Mouse (Mus musculus): ENCODE data around the gene Brsk1. TPM values are rescaled to one million over a fixed set of nuclear protein-coding genes. Genes with fewer than 3 reads are reported as not detected.
A peak's percentile ranks its signal among the peaks of the same experiment; 100 is the strongest.

Gene Brsk1
- 0.71 and 0.78 TPM in 2 replicates for polyA plus RNA-seq (2015; fragmentation: Nextera tagmentation; extraction: Ambion mirVana)

GRCm38 (mm10) chr7:4690387-4690786 lies at the start of gene Brsk1:
Brsk1 (plus strand) TSS chr7:4690604.
- no peak for TF ChIP-seq CTCF (IDR thresholded peaks at IDR 0.05; ENCODE audit: low read depth)
- peak; percentile 92 for DNase-seq (ENCODE audit: low spot score)
- H3K4me2 ChIP-seq (ENCODE audit: low read length) = peak within 1 kb of the TSS; percentile 98
- no peaks in the 10 kb centered on the region; the same call in 1 of the 2 replicates for H3K4me1 ChIP-seq (replicated peaks; ENCODE audit: insufficient read depth, low read length)
- H3K4me3 ChIP-seq (replicated peaks; ENCODE audit: low read depth, low read length) = peak within 1 kb of the TSS; percentile 81
- 1% methylated on average over 6 of the region's 18 CpGs for WGBS
- ATAC-seq (replicated peaks; ENCODE audit: low FRiP score, low read depth) = peak; percentile 76
- peak within 1 kb of the TSS; percentile 79 for H3K27ac ChIP-seq
- H3K9me3 ChIP-seq (replicated peaks; ENCODE audit: low read length) = no peaks in the 10 kb centered on the region
- H3K27me3 ChIP-seq (ENCODE audit: insufficient read depth, low read length) = no peaks in the 10 kb centered on the region
- 0 out of 2 replicates have a peak, but pooled peaks cover 17% of the 10 kb centered on the region for H3K36me3 ChIP-seq (ENCODE audit: insufficient read depth, low read length)
- H3K9ac ChIP-seq (ENCODE audit: low read depth, low read length) = peak within 1 kb of the TSS; percentile 97

GRCm38 (mm10) chr7:4641155-4641554 lies 49.2 kb upstream of the Brsk1 start:
- Histone ChIP-seq H3K4me2 (ENCODE audit: low read length) (no peak overlapping the region), H3K36me3 (ENCODE audit: insufficient read depth, low read length) (peaks cover 66% of the 10 kb centered on the region), H3K4me1 (replicated peaks; ENCODE audit: insufficient read depth, low read length) (no peaks in the 10 kb centered on the region), H3K27me3 (ENCODE audit: insufficient read depth, low read length) (no peaks in the 10 kb centered on the region), H3K27ac (no peak overlapping the region), H3K9ac (ENCODE audit: low read depth, low read length) (no peak overlapping the region), H3K4me3 (replicated peaks; ENCODE audit: low read depth, low read length) (no peak overlapping the region), H3K9me3 (replicated peaks; ENCODE audit: low read length) (no peaks in the 10 kb centered on the region)
- DNase-seq (ENCODE audit: low spot score) (no peak), ATAC-seq (replicated peaks; ENCODE audit: low FRiP score, low read depth) (no peak)
- peak; percentile 21; the same call in 1 of the 2 replicates for TF ChIP-seq CTCF (IDR thresholded peaks at IDR 0.05; ENCODE audit: low read depth)
- 85% methylated on average over 11 of the region's 11 CpGs for WGBS

GRCm38 (mm10) chr7:4641956-4642355 lies 48.4 kb upstream of the Brsk1 start:
- H3K27me3 ChIP-seq (ENCODE audit: insufficient read depth, low read length) = no peaks in the 10 kb centered on the region
- TF ChIP-seq CTCF (IDR thresholded peaks at IDR 0.05; ENCODE audit: low read depth) = no peak
- WGBS = 80% methylated on average over 7 of the region's 7 CpGs
- no peak overlapping the region for H3K27ac ChIP-seq
- peaks cover 66% of the 10 kb centered on the region for H3K36me3 ChIP-seq (ENCODE audit: insufficient read depth, low read length)
- no peak overlapping the region for H3K9ac ChIP-seq (ENCODE audit: low read depth, low read length)
- no peak for ATAC-seq (replicated peaks; ENCODE audit: low FRiP score, low read depth)
- H3K9me3 ChIP-seq (replicated peaks; ENCODE audit: low read length) = no peaks in the 10 kb centered on the region
- no peak overlapping the region for H3K4me2 ChIP-seq (ENCODE audit: low read length)
- H3K4me1 ChIP-seq (replicated peaks; ENCODE audit: insufficient read depth, low read length) = no peaks in the 10 kb centered on the region
- H3K4me3 ChIP-seq (replicated peaks; ENCODE audit: low read depth, low read length) = no peak overlapping the region
- no peak for DNase-seq (ENCODE audit: low spot score)

DNA sequence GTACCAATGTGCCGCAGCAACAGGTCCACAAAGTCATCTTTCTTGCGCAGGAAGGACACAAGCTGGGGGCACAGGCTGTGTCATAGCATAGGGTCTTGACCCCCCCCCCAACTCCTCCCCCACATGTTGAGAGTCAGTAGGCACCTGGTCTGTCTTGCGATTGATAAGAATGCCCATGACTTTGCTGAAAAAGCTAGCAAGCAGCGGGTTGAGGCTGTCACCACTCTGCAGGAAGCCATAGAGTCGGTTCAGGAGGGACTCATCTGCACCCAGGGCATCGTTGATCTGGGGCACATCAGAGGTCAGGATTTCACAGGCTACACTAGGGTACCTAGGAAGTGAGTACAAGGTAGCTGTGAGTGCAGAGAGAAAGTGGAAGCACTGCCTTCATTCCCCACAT lies 47.2 kb upstream of the Brsk1 start:
- Histone ChIP-seq H3K9ac (ENCODE audit: low read depth, low read length) (no peak overlapping the region), H3K36me3 (ENCODE audit: insufficient read depth, low read length) (peaks cover 64% of the 10 kb centered on the region), H3K27ac (no peak overlapping the region), H3K27me3 (ENCODE audit: insufficient read depth, low read length) (no peaks in the 10 kb centered on the region), H3K4me2 (ENCODE audit: low read length) (no peak overlapping the region), H3K4me3 (replicated peaks; ENCODE audit: low read depth, low read length) (no peak overlapping the region), H3K9me3 (replicated peaks; ENCODE audit: low read length) (no peaks in the 10 kb centered on the region), H3K4me1 (replicated peaks; ENCODE audit: insufficient read depth, low read length) (no peaks in the 10 kb centered on the region)
- DNase-seq (ENCODE audit: low spot score) (no peak), ATAC-seq (replicated peaks; ENCODE audit: low FRiP score, low read depth) (no peak)
- WGBS = 85% methylated on average over 6 of the region's 6 CpGs
- no peak for TF ChIP-seq CTCF (IDR thresholded peaks at IDR 0.05; ENCODE audit: low read depth)

- 80% methylated on average over 3 of the region's 3 CpGs for WGBS
- Histone ChIP-seq H3K9me3 (replicated peaks; ENCODE audit: low read length) (no peaks in the 10 kb centered on the region), H3K27ac (no peak overlapping the region), H3K36me3 (ENCODE audit: insufficient read depth, low read length) (peaks cover 34% of the 10 kb centered on the region), H3K4me3 (replicated peaks; ENCODE audit: low read depth, low read length) (no peak overlapping the region), H3K4me2 (ENCODE audit: low read length) (no peak overlapping the region), H3K9ac (ENCODE audit: low read depth, low read length) (no peak overlapping the region), H3K27me3 (ENCODE audit: insufficient read depth, low read length) (no peaks in the 10 kb centered on the region), H3K4me1 (replicated peaks; ENCODE audit: insufficient read depth, low read length) (no peaks in the 10 kb centered on the region)
- TF ChIP-seq CTCF (IDR thresholded peaks at IDR 0.05; ENCODE audit: low read depth) = no peak
- no peak for DNase-seq (ENCODE audit: low spot score)
- no peak for ATAC-seq (replicated peaks; ENCODE audit: low FRiP score, low read depth)
Measured at GRCm38 (mm10) chr7:4646806-4647205, 43.6 kb upstream of the Brsk1 start.

GRCm38 (mm10) chr7:4647291-4647690 lies 43.1 kb upstream of the Brsk1 start:
- Histone ChIP-seq H3K9ac (ENCODE audit: low read depth, low read length) (no peak overlapping the region), H3K27me3 (ENCODE audit: insufficient read depth, low read length) (no peaks in the 10 kb centered on the region), H3K4me3 (replicated peaks; ENCODE audit: low read depth, low read length) (no peak overlapping the region), H3K9me3 (replicated peaks; ENCODE audit: low read length) (no peaks in the 10 kb centered on the region), H3K4me2 (ENCODE audit: low read length) (no peak overlapping the region), H3K36me3 (ENCODE audit: insufficient read depth, low read length) (peaks cover 30% of the 10 kb centered on the region), H3K4me1 (replicated peaks; ENCODE audit: insufficient read depth, low read length) (no peaks in the 10 kb centered on the region), H3K27ac (no peak overlapping the region)
- WGBS = 48% methylated on average over 6 of the region's 6 CpGs
- DNase-seq (ENCODE audit: low spot score) (no peak), ATAC-seq (replicated peaks; ENCODE audit: low FRiP score, low read depth) (no peak)
- no peak for TF ChIP-seq CTCF (IDR thresholded peaks at IDR 0.05; ENCODE audit: low read depth)

- no peak for DNase-seq (ENCODE audit: low spot score)
- no peaks in the 10 kb centered on the region for H3K4me1 ChIP-seq (replicated peaks; ENCODE audit: insufficient read depth, low read length)
- H3K9ac ChIP-seq (ENCODE audit: low read depth, low read length) = no peak overlapping the region
- H3K36me3 ChIP-seq (ENCODE audit: insufficient read depth, low read length) = peaks cover 24% of the 10 kb centered on the region
- no peaks in the 10 kb centered on the region for H3K27me3 ChIP-seq (ENCODE audit: insufficient read depth, low read length)
- no peak overlapping the region for H3K4me3 ChIP-seq (replicated peaks; ENCODE audit: low read depth, low read length)
- H3K27ac ChIP-seq = no peak overlapping the region
- H3K9me3 ChIP-seq (replicated peaks; ENCODE audit: low read length) = no peaks in the 10 kb centered on the region
- TF ChIP-seq CTCF (IDR thresholded peaks at IDR 0.05; ENCODE audit: low read depth) = no peak
- no peak overlapping the region for H3K4me2 ChIP-seq (ENCODE audit: low read length)
- ATAC-seq (replicated peaks; ENCODE audit: low FRiP score, low read depth) = no peak
- 89% methylated on average over 2 of the region's 2 CpGs for WGBS
Measured at GRCm38 (mm10) chr7:4647992-4648391, 42.4 kb upstream of the Brsk1 start.
